Mouse (Mus musculus): ENCODE measurements around the gene Gm17482.

DNA sequence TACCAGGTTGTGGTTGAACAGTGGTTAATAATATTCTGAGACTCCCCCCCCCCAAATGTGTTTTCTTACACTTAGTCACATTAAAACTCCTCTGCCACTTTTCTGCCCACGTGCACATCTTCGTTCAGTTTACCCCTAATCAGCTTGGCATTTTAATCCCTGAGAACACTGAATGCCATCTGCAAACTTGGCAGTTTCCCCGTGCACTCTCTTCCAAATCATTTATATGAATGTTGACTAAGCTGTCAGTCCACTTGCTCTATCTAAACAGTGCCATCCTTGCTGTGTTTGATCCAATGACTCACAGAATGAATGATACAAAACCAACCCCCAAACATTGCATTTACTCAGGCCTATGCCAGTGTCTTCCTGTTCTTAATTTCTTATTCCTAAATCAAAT is 1.6 kb upstream of the Gm17482 start:
- no peak for TF ChIP-seq CTCF (IDR thresholded peaks at IDR 0.05; ENCODE audit: low read depth)
- no peak for TF ChIP-seq EP300 (IDR thresholded peaks at IDR 0.05; ENCODE audit: low read depth)

All from liver, embryonic 14.5 days (tissue).